Mouse (Mus musculus) stomach, embryonic 16.5 days (tissue): ENCODE measurements around the gene Spsb1. TPM values are rescaled to one million over a fixed set of nuclear protein-coding genes. Genes with fewer than 3 reads are reported as not detected.
A peak's percentile ranks its signal among the peaks of the same experiment; 100 is the strongest.

ENCODE experiments used
- ATAC-seq: fragments of 200-750 bp; cut with Nextera tagmentation; 2 replicates; pipeline ENCODE4 v1.8.0; 2017; ENCODE audit warnings: moderate number of reproducible peaks, moderate TSS enrichment; ENCODE audit not compliant: insufficient read depth, low FRiP score
- H3K27ac ChIP-seq: fragments of 300-500 bp; sonication (generic); 2 replicates; pipeline ENCODE4 v1.5.1; 2014; ENCODE audit warnings: low read length
- H3K27me3 ChIP-seq: fragments of 300-500 bp; sonication (generic); 2 replicates; pipeline ENCODE4 v1.6.1; 2014; ENCODE audit warnings: low read length, control low read depth, mixed read lengths; ENCODE audit not compliant: control insufficient read depth, insufficient read depth
- H3K36me3 ChIP-seq: fragments of 300-500 bp; sonication (generic); 2 replicates; pipeline ENCODE4 v1.6.1; 2014; ENCODE audit warnings: low read length; ENCODE audit not compliant: control insufficient read depth, insufficient read depth
- H3K4me1 ChIP-seq: fragments of 300-500 bp; sonication (generic); 2 replicates; pipeline ENCODE4 v1.6.1; 2014; ENCODE audit warnings: low read length, control low read depth, mixed read lengths; ENCODE audit not compliant: control insufficient read depth, insufficient read depth
- H3K4me2 ChIP-seq: fragments of 300-500 bp; sonication (generic); 2 replicates; pipeline ENCODE4 v1.6.1; 2014; ENCODE audit warnings: low read depth, low read length, mixed read lengths
- H3K4me3 ChIP-seq: fragments of 300-500 bp; sonication (generic); replicated peaks from 2 replicates; pipeline ENCODE4 v1.5.1; 2014; ENCODE audit warnings: mild to moderate bottlenecking, low read length
- H3K9ac ChIP-seq: fragments of 300-500 bp; sonication (generic); 2 replicates; pipeline ENCODE4 v1.6.1; 2014; ENCODE audit warnings: low read length
- H3K9me3 ChIP-seq: fragments of 300-500 bp; sonication (generic); replicated peaks from 2 replicates; pipeline ENCODE4 v1.6.1; 2016; ENCODE audit warnings: low read length, control low read depth; ENCODE audit not compliant: control insufficient read depth
- WGBS: fragments of 180-500 bp; shearing (Covaris S2); extraction: QIAGEN DNeasy Blood & Tissue Kit; methylation state at CpG from one replicate; pipeline ENCODE4 v1.1.7; 2014; 5-methylcytosine and 5-hydroxymethylcytosine counted together
- polyA plus RNA-seq: library from polyadenylated mRNA; unstranded; fragments of >200 nt; fragmentation: Nextera tagmentation; extraction: Ambion mirVana; gene quantifications from 2 replicates; pipeline ENCODE4 v1.2.1, GENCODE M21; 2015

Spsb1 gene
- polyA plus RNA-seq, 1 experiment from 2014 or later: 14.6 TPM

DNA sequence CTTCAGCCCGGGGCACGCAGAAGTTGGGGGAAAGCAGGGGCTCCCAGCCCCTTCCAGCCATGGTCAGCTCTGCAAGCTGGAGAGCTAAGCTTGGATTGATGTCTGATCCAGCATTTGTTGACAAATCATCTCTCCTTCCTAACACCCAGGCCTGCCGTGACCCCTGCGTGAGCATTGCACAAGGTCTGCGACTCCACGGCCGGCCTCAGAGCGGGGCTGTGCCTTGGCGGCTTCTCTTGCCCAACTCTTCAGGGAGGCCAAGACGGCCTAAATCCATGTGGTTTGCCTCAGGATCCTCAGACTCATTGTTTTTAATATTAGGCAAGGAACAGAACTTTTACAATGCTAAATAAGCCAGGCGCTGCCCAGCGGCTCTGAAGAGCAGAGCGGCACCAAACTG, 3.6 kb downstream of the Spsb1 start:
- Histone ChIP-seq H3K9ac (no peak overlapping the region), H3K4me1 (peaks cover 15% of the 10 kb centered on the region), H3K36me3 (no peaks in the 10 kb centered on the region), H3K4me2 (no peak overlapping the region), H3K27ac (no peak overlapping the region), H3K4me3 (no peak overlapping the region), H3K9me3 (no peaks in the 10 kb centered on the region), H3K27me3 (peaks cover 6% of the 10 kb centered on the region; the same call in 1 of the 2 replicates)
- no peak for ATAC-seq
- 85% methylated on average over 13 of the region's 13 CpGs for WGBS

DNA sequence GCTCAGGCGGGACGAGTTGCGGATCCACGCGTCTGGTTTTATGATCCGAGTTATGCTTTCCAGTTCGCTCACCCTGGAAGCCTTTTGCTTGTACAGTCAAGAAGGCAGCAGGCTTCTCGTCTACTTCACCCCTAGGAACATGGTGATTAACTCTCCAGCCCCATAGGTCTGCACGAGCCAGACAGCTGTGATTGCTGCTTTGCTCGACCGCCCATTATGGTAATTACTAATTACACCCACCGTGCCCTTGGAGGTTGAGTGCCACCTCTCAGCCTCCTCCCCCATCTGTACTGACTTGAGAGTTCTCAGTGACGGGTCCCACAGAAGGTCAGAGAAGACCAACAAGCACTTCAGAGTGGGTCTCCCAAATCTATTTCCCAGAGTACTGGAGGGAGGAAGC, 5.2 kb downstream of the Spsb1 start:
- ATAC-seq: no peak
- H3K4me1 ChIP-seq: peaks cover 28% of the 10 kb centered on the region

DNA sequence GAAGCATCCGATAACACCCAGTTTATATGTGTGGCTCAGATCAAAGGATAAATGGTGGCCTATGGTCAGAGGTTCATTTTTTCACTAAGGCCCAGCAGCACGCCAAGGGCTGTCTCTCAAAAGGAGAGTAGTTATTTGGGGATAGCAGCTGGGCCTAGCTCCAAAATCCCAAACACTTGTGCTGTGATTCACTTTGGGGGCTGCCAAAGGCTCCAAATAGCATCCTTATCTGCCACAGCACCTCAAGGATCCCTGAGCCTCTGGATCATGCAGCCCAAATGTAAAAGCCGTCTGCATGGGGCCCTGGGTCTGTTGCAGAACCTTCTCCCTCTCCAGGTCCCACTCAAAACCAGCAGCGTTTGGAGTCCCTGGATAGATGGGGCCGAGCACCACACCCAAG, 6.7 kb downstream of the Spsb1 start:
- Histone ChIP-seq H3K36me3 (no peaks in the 10 kb centered on the region), H3K27me3 (no peaks in the 10 kb centered on the region), H3K4me1 (peaks cover 29% of the 10 kb centered on the region), H3K4me2 (no peak overlapping the region), H3K9me3 (no peaks in the 10 kb centered on the region), H3K27ac (no peak overlapping the region), H3K4me3 (no peak overlapping the region), H3K9ac (no peak overlapping the region)
- no peak for ATAC-seq
- 65% methylated on average over 5 of the region's 5 CpGs for WGBS

More for the DNA sequence above, 5.2 kb downstream of the Spsb1 start:
- H3K9me3 ChIP-seq: no peaks in the 10 kb centered on the region
- H3K27me3 ChIP-seq: no peaks in the 10 kb centered on the region
- no peak overlapping the region for H3K4me3 ChIP-seq
- no peak overlapping the region for H3K4me2 ChIP-seq
- no peak overlapping the region for H3K9ac ChIP-seq
- WGBS: 78% methylated on average over 13 of the region's 13 CpGs
- no peak overlapping the region for H3K27ac ChIP-seq
- no peaks in the 10 kb centered on the region for H3K36me3 ChIP-seq

- no peaks in the 10 kb centered on the region for H3K27me3 ChIP-seq
- no peak overlapping the region for H3K27ac ChIP-seq
- WGBS: 83% methylated on average over 5 of the region's 5 CpGs
- H3K4me3 ChIP-seq: no peak overlapping the region
- no peaks in the 10 kb centered on the region for H3K36me3 ChIP-seq
- no peak for ATAC-seq
- H3K9ac ChIP-seq: no peak overlapping the region
- no peak overlapping the region for H3K4me2 ChIP-seq
- H3K4me1 ChIP-seq: peaks cover 35% of the 10 kb centered on the region
- no peaks in the 10 kb centered on the region for H3K9me3 ChIP-seq
These were observed 7.4 kb downstream of the Spsb1 start for GRCm38 (mm10) chr4:149947396-149947795.

DNA sequence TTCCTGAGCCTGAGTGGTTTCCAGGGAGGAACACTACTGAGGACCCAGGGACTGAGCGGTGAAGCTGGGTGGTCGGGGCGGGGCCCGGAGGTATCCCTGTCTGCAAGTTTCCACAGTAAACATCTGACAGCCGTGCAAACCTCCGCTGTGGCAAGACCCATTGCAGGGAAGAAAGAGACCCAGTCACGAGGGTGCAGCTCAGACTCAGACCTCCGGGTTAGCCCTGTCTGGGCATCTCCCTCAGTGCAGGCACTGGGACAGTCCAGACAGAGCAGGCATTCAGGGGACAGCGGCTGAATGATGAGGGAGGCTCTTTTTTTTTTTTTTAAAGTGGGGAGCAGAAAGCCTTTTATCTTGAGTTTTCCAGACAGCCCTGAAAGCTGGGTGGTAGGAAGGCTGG, 9.6 kb downstream of the Spsb1 start:
- H3K27me3 ChIP-seq: no peaks in the 10 kb centered on the region
- 0 out of 2 replicates have a peak, but pooled peaks have one; percentile 31 for ATAC-seq
- H3K36me3 ChIP-seq: no peaks in the 10 kb centered on the region
- peaks cover 42% of the 10 kb centered on the region for H3K4me1 ChIP-seq
- 28% methylated on average over 9 of the region's 9 CpGs for WGBS
- no peak overlapping the region for H3K4me2 ChIP-seq
- peak overlapping the region; percentile 65; the same call in 1 of the 2 replicates for H3K27ac ChIP-seq
- H3K9me3 ChIP-seq: no peaks in the 10 kb centered on the region
- H3K9ac ChIP-seq: no peak overlapping the region
- no peak overlapping the region for H3K4me3 ChIP-seq

DNA sequence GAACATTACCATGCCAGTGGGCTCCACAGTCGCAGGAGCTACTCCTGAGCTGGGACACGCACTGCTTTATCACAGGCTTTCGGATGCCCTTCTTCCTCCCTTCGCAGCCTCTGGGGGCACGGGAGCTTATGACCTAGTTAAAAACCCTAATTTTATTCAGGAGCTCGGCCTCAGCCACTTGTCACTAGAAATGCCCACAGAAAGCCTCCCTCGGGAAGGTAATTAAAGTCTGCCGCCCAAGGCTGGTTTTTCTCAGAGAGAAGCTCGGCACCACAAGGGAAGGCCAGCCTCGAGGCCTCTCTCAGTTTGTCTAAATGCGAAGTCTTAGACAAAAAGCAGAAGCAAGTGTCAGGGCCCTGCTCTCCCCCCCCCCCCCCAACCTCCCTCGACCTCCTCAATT, 10.6 kb downstream of the Spsb1 start:
- Histone ChIP-seq H3K4me3 (no peak overlapping the region), H3K4me1 (peaks cover 44% of the 10 kb centered on the region), H3K27me3 (no peaks in the 10 kb centered on the region), H3K27ac (peak overlapping the region; percentile 65), H3K4me2 (no peak overlapping the region), H3K36me3 (no peaks in the 10 kb centered on the region), H3K9me3 (no peaks in the 10 kb centered on the region), H3K9ac (peak overlapping the region; percentile 30; the same call in 1 of the 2 replicates)
- no peak for ATAC-seq
- 48% methylated on average over 12 of the region's 12 CpGs for WGBS

GRCm38 (mm10) chr4:149942831-149943741, 11.8 kb downstream of the Spsb1 start:
- Histone ChIP-seq H3K36me3 (no peaks in the 10 kb centered on the region), H3K27me3 (no peaks in the 10 kb centered on the region), H3K4me3 (no peak overlapping the region), H3K4me1 (peaks cover 43% of the 10 kb centered on the region), H3K9ac (peak overlapping the region; percentile 28; the same call in 1 of the 2 replicates), H3K27ac (no peak overlapping the region), H3K9me3 (no peaks in the 10 kb centered on the region), H3K4me2 (no peak overlapping the region)
- ATAC-seq: no peak
- WGBS: 44% methylated on average over 10 of the region's 10 CpGs

GRCm38 (mm10) chr4:149941067-149941755, 13.6 kb downstream of the Spsb1 start:
- no peaks in the 10 kb centered on the region for H3K27me3 ChIP-seq
- H3K4me3 ChIP-seq: no peak overlapping the region
- no peak overlapping the region for H3K4me2 ChIP-seq
- H3K4me1 ChIP-seq: peaks cover 42% of the 10 kb centered on the region
- no peak overlapping the region for H3K27ac ChIP-seq
- H3K9ac ChIP-seq: 0 out of 2 replicates have a peak overlapping the region, but pooled peaks have one; percentile 5
- H3K36me3 ChIP-seq: no peaks in the 10 kb centered on the region
- no peak for ATAC-seq
- H3K9me3 ChIP-seq: no peaks in the 10 kb centered on the region
- WGBS: 61% methylated on average over 18 of the region's 18 CpGs

- no peak for ATAC-seq
- Histone ChIP-seq H3K27me3 (no peaks in the 10 kb centered on the region), H3K4me3 (no peak overlapping the region), H3K4me2 (no peak overlapping the region), H3K9me3 (no peaks in the 10 kb centered on the region), H3K4me1 (peaks cover 23% of the 10 kb centered on the region), H3K36me3 (no peaks in the 10 kb centered on the region), H3K27ac (no peak overlapping the region), H3K9ac (no peak overlapping the region)
- 22% methylated on average over 8 of the region's 8 CpGs for WGBS
These were observed 16.1 kb downstream of the Spsb1 start for GRCm38 (mm10) chr4:149938701-149939100.
